Mouse (Mus musculus) heart, embryonic 14.5 days (tissue): Measurements from ENCODE around the gene Scrt2. TPM values are rescaled to one million over a fixed set of nuclear protein-coding genes. Genes with fewer than 3 reads are reported as not detected.

Experiments used
- ATAC-seq: fragments of 200-750 bp; cut with Nextera tagmentation; 2 replicates; pipeline ENCODE4 v1.8.0; 2017; ENCODE audit warnings: low read depth, moderate TSS enrichment; ENCODE audit not compliant: insufficient number of reproducible peaks, insufficient read depth, low FRiP score
- H3K27ac ChIP-seq, 2 experiments: fragments of 200-500 bp in 1 of 2; fragments of 300-500 bp in 1 of 2; sonication (generic) in 1 of 2; replicated peaks in 1 of 2; 2 replicates each; pipeline ENCODE4 v1.5.1; 2012 to 2014; ENCODE audit warnings: low read depth in 2 of 2, low read length in 2 of 2, control low read depth in 1 of 2, mild to moderate bottlenecking in 1 of 2, mixed read lengths in 1 of 2; ENCODE audit not compliant: control insufficient read depth in 1 of 2, insufficient read depth in 1 of 2
- H3K27me3 ChIP-seq: fragments of 300-500 bp; sonication (generic); 2 replicates; pipeline ENCODE4 v1.6.1; 2014; ENCODE audit warnings: mild to moderate bottlenecking, low read length, control low read depth; ENCODE audit not compliant: control insufficient read depth, insufficient read depth
- H3K36me3 ChIP-seq: fragments of 300-500 bp; sonication (generic); 2 replicates; pipeline ENCODE4 v1.6.1; 2014; ENCODE audit warnings: mild to moderate bottlenecking, control low read depth, low read length, mixed read lengths; ENCODE audit not compliant: control insufficient read depth, insufficient read depth
- H3K4me1 ChIP-seq, 2 experiments: fragments of 200-500 bp in 1 of 2; fragments of 300-500 bp in 1 of 2; sonication (generic) in 1 of 2; 2 replicates each; pipeline ENCODE4 v1.6.1; 2012 to 2014; ENCODE audit warnings: low read length in 2 of 2, control low read depth in 1 of 2, mixed read lengths in 1 of 2; ENCODE audit not compliant: control insufficient read depth in 2 of 2, insufficient read depth in 2 of 2
- H3K4me2 ChIP-seq: fragments of 300-500 bp; sonication (generic); 2 replicates; pipeline ENCODE4 v1.6.1; 2014; ENCODE audit warnings: mild to moderate bottlenecking, low read length
- H3K4me3 ChIP-seq, 2 experiments: fragments of 200-500 bp in 1 of 2; fragments of 300-500 bp in 1 of 2; sonication (generic) in 1 of 2; 2 replicates each; pipeline ENCODE4 v1.5.1; 2012 to 2014; ENCODE audit warnings: low read length in 2 of 2, mild to moderate bottlenecking in 2 of 2, control low read depth in 1 of 2, low read depth in 1 of 2, moderate library complexity in 1 of 2; ENCODE audit not compliant: control insufficient read depth in 1 of 2, insufficient read depth in 1 of 2
- H3K9ac ChIP-seq: fragments of 300-500 bp; sonication (generic); 2 replicates; pipeline ENCODE4 v1.6.1; 2014; ENCODE audit warnings: mild to moderate bottlenecking, low read length
- H3K9me3 ChIP-seq: fragments of 300-500 bp; sonication (generic); 2 replicates; pipeline ENCODE4 v1.6.1; 2016; ENCODE audit warnings: low read length, control low read depth; ENCODE audit not compliant: control insufficient read depth
- WGBS: fragments of 180-500 bp; shearing (Covaris S2); extraction: QIAGEN DNeasy Blood & Tissue Kit; methylation state at CpG from one replicate; pipeline ENCODE4 v1.1.7; 2014; 5-methylcytosine and 5-hydroxymethylcytosine counted together
- polyA plus RNA-seq: library from polyadenylated mRNA; unstranded; fragments of >200 nt; fragmentation: Nextera tagmentation; extraction: Ambion mirVana; gene quantifications from 2 replicates; pipeline ENCODE4 v1.2.1, GENCODE M21; 2014

Gene Scrt2
- not detected in 2 replicates for polyA plus RNA-seq

GRCm38 (mm10) chr2:152080685-152081541 lies at the start of gene Scrt2:
Gene Scrt2 (plus strand): TSS chr2:152081529.
- H3K4me3 ChIP-seq, result peak within 1 kb of the TSS; percentile 30 to 37
- H3K36me3 ChIP-seq, result no peaks in the 10 kb centered on the region
- no peak within 1 kb of the TSS for H3K9ac ChIP-seq
- peak within 1 kb of the TSS; percentile 67 for H3K4me2 ChIP-seq
- ATAC-seq, result no peak
- no peak within 1 kb of the TSS for H3K27ac ChIP-seq
- WGBS, result 1% methylated on average over 23 of the region's 24 CpGs
- peaks cover 4 to 5% of the 10 kb centered on the region in 2 experiments; a peak in 3 of 4 replicates for H3K4me1 ChIP-seq
- peaks cover 92% of the 10 kb centered on the region for H3K27me3 ChIP-seq
- no peaks in the 10 kb centered on the region for H3K9me3 ChIP-seq

- Histone ChIP-seq H3K27ac (no peak overlapping the region), H3K9ac (no peak overlapping the region), H3K9me3 (peaks cover 5% of the 10 kb centered on the region), H3K4me1 (no peaks in the 10 kb centered on the region), H3K36me3 (no peaks in the 10 kb centered on the region), H3K27me3 (peaks cover 29% of the 10 kb centered on the region), H3K4me2 (no peak overlapping the region), H3K4me3 (no peak overlapping the region)
- no peak for ATAC-seq
These were observed 41.2 kb upstream of the Scrt2 start for GRCm38 (mm10) chr2:152040101-152040500.

GRCm38 (mm10) chr2:152047116-152048002 lies 34.0 kb upstream of the Scrt2 start:
- ATAC-seq, result no peak
- H3K4me2 ChIP-seq, result no peak overlapping the region
- WGBS, result 4% methylated on average over 25 of the region's 25 CpGs

GRCm38 (mm10) chr2:152048003-152048980 lies 33.0 kb upstream of the Scrt2 start:
- no peaks in the 10 kb centered on the region for H3K36me3 ChIP-seq
- WGBS, result under 1% methylated on average over 69 of the region's 82 CpGs
- peaks cover 75% of the 10 kb centered on the region for H3K27me3 ChIP-seq
- peaks cover 6 to 29% of the 10 kb centered on the region in 2 experiments; a peak in 3 of 4 replicates for H3K4me1 ChIP-seq
- H3K27ac ChIP-seq, result no peak overlapping the region
- no peaks in the 10 kb centered on the region for H3K9me3 ChIP-seq
- H3K4me3 ChIP-seq, result peak overlapping the region; percentile 38 to 47
- peak overlapping the region; percentile 67 for H3K9ac ChIP-seq
- peak overlapping the region; percentile 96 for H3K4me2 ChIP-seq
- ATAC-seq, result no peak

More at GRCm38 (mm10) chr2:152047116-152048002, 34.0 kb upstream of the Scrt2 start:
- Histone ChIP-seq H3K4me1 (peaks cover 6 to 29% of the 10 kb centered on the region in 2 experiments; a peak in 3 of 4 replicates), H3K27me3 (peaks cover 69% of the 10 kb centered on the region), H3K9ac (no peak overlapping the region), H3K9me3 (no peaks in the 10 kb centered on the region), H3K27ac (no peak overlapping the region), H3K4me3 (no peak overlapping the region), H3K36me3 (no peaks in the 10 kb centered on the region)

GRCm38 (mm10) chr2:152048981-152049441 lies 32.3 kb upstream of the Scrt2 start:
- H3K4me3 ChIP-seq, result peak overlapping the region; percentile 38 to 47
- under 1% methylated on average over 24 of the region's 24 CpGs for WGBS
- ATAC-seq, result no peak
- H3K9ac ChIP-seq, result peak overlapping the region; percentile 67
- H3K4me2 ChIP-seq, result peak overlapping the region; percentile 96
- no peak overlapping the region for H3K27ac ChIP-seq
- no peaks in the 10 kb centered on the region for H3K36me3 ChIP-seq
- H3K4me1 ChIP-seq, result peaks cover 6 to 29% of the 10 kb centered on the region in 2 experiments; a peak in 3 of 4 replicates
- H3K9me3 ChIP-seq, result no peaks in the 10 kb centered on the region
- H3K27me3 ChIP-seq, result peaks cover 82% of the 10 kb centered on the region

- no peaks in the 10 kb centered on the region for H3K36me3 ChIP-seq
- WGBS, result 5% methylated on average over 13 of the region's 13 CpGs
- peaks cover 6 to 29% of the 10 kb centered on the region in 2 experiments; a peak in 3 of 4 replicates for H3K4me1 ChIP-seq
- H3K9ac ChIP-seq, result no peak overlapping the region
- peaks cover 88% of the 10 kb centered on the region for H3K27me3 ChIP-seq
- H3K4me2 ChIP-seq, result peak overlapping the region; percentile 96
- H3K9me3 ChIP-seq, result no peaks in the 10 kb centered on the region
- H3K4me3 ChIP-seq, result peak overlapping the region in 1 of 2 experiments; percentile 47; a peak in 2 of 4 replicates
- H3K27ac ChIP-seq, result no peak overlapping the region
- ATAC-seq, result no peak
These were observed 31.6 kb upstream of the Scrt2 start for GRCm38 (mm10) chr2:152049611-152050270.
